In the genomic region with DNA sequence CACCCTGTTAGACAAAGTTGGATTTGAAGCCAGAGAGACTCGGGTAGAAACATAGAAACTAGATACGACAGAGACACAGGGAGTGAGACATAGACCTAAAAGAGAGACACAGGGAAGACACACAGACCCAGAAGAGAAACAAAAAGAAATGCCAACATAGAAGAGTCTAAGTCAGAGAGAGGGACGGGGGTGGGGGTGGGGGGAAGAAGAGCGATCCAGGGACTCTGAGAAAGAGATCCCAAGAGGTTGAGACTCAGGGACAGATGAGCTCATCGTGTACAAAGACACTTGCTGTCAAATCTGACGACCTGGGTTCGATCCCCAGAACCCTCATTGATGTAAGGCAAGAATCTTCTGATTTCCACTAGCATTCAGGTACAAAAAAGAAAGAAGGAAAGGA, we compare ENCODE assay signal across 8 mouse cellular contexts. TPM values are rescaled to one million over a fixed set of nuclear protein-coding genes. Genes with fewer than 3 reads are reported as not detected.
DNase-seq lines count a peak whose midpoint lies in the region; ATAC-seq and TF ChIP-seq lines count a peak whose summit lies in the region.

No protein-coding gene starts in this region.

- H3K9me3 ChIP-seq in embryonic facial prominence, embryonic 11.5 days (replicated peaks; ENCODE audit: control insufficient read depth, low read length) = no peaks in the 10 kb centered on the region
- H3K9me3 ChIP-seq in hindbrain, embryonic 14.5 days (ENCODE audit: control insufficient read depth, low read length) = no peaks in the 10 kb centered on the region
- no peaks in the 10 kb centered on the region for H3K9me3 ChIP-seq in midbrain, embryonic 13.5 days

- H3K27me3 ChIP-seq in embryonic facial prominence, embryonic 11.5 days (ENCODE audit: control insufficient read depth, insufficient read depth, low read length) = peaks cover 40% of the 10 kb centered on the region
- H3K27me3 ChIP-seq in hindbrain, embryonic 14.5 days (ENCODE audit: control insufficient read depth, insufficient read depth, low read length) = peaks cover 53% of the 10 kb centered on the region
- H3K27me3 ChIP-seq in midbrain, embryonic 13.5 days = peaks cover 47% of the 10 kb centered on the region

- DNase-seq in layer of hippocampus, adult 2 months (ENCODE audit: low spot score in 2 of 2) = no peak
- DNase-seq in layer of hippocampus, postnatal 36 days = no peak
- no peak for DNase-seq in embryonic facial prominence, embryonic 11.5 days (ENCODE audit: low spot score)
- DNase-seq in hindbrain, embryonic 14.5 days (ENCODE audit: low spot score) = no peak
- no peak for DNase-seq in frontal cortex, postnatal 36 days (ENCODE audit: low spot score in 2 of 2)
- no peak for DNase-seq in left cerebral cortex, postnatal 10 days (ENCODE audit: extremely low spot score in 1 of 2, low spot score in 2 of 2)

- 14% methylated on average over 7 of the region's 7 CpGs for WGBS in embryonic facial prominence, embryonic 11.5 days
- WGBS in hindbrain, embryonic 14.5 days = 17% methylated on average over 7 of the region's 7 CpGs
- WGBS in midbrain, embryonic 13.5 days = 22% methylated on average over 7 of the region's 7 CpGs

- no peak for TF ChIP-seq CTCF in layer of hippocampus, adult 2 months (conservative IDR thresholded peaks at IDR 0.05)

- intact Hi-C loops in left cerebral cortex, postnatal 10 days (cut with DNase I) = no loop called here

- H3K27ac ChIP-seq in layer of hippocampus, adult 2 months = no peak overlapping the region
- H3K27ac ChIP-seq in embryonic facial prominence, embryonic 11.5 days (replicated peaks; ENCODE audit: low read depth, low read length) = no peak overlapping the region
- H3K27ac ChIP-seq in hindbrain, embryonic 14.5 days = no peak overlapping the region
- H3K27ac ChIP-seq in midbrain, embryonic 13.5 days = no peak overlapping the region

- H3K4me3 ChIP-seq in layer of hippocampus, adult 2 months = peak overlapping the region; percentile 46
- peak overlapping the region; percentile 21 for H3K4me3 ChIP-seq in embryonic facial prominence, embryonic 11.5 days (ENCODE audit: low read depth, low read length)
- peak overlapping the region; percentile 22; the same call in 1 of the 2 replicates for H3K4me3 ChIP-seq in hindbrain, embryonic 14.5 days (replicated peaks; ENCODE audit: low read length)
- peak overlapping the region; percentile 32; the same call in 1 of the 2 replicates for H3K4me3 ChIP-seq in midbrain, embryonic 13.5 days (replicated peaks)

- no peaks in the 10 kb centered on the region for H3K36me3 ChIP-seq in embryonic facial prominence, embryonic 11.5 days (replicated peaks; ENCODE audit: control insufficient read depth, insufficient read depth, low read depth, low read length)
- no peaks in the 10 kb centered on the region for H3K36me3 ChIP-seq in hindbrain, embryonic 14.5 days (replicated peaks; ENCODE audit: control insufficient read depth, insufficient read depth)
- no peaks in the 10 kb centered on the region for H3K36me3 ChIP-seq in midbrain, embryonic 13.5 days

- H3K4me1 ChIP-seq in embryonic facial prominence, embryonic 11.5 days (ENCODE audit: control insufficient read depth, insufficient read depth, low read length) = peaks cover 9% of the 10 kb centered on the region; the same call in 1 of the 2 replicates
- peaks cover 12% of the 10 kb centered on the region; the same call in 1 of the 2 replicates for H3K4me1 ChIP-seq in hindbrain, embryonic 14.5 days (replicated peaks; ENCODE audit: control insufficient read depth, insufficient read depth, low read length)
- H3K4me1 ChIP-seq in midbrain, embryonic 13.5 days (replicated peaks) = peaks cover 25% of the 10 kb centered on the region

- peak overlapping the region; percentile 55; the same call in 1 of the 2 replicates for H3K4me2 ChIP-seq in embryonic facial prominence, embryonic 11.5 days (ENCODE audit: low read depth, low read length)
- no peak overlapping the region; the same call in 1 of the 2 replicates for H3K4me2 ChIP-seq in hindbrain, embryonic 14.5 days (replicated peaks)
- peak overlapping the region; percentile 52; the same call in 1 of the 2 replicates for H3K4me2 ChIP-seq in midbrain, embryonic 13.5 days (replicated peaks)

- no peak overlapping the region for H3K9ac ChIP-seq in embryonic facial prominence, embryonic 11.5 days (replicated peaks; ENCODE audit: low read length)
- H3K9ac ChIP-seq in hindbrain, embryonic 14.5 days = no peak overlapping the region
- H3K9ac ChIP-seq in midbrain, embryonic 13.5 days (replicated peaks) = no peak overlapping the region

- no peak for ATAC-seq in embryonic facial prominence, embryonic 11.5 days (replicated peaks; ENCODE audit: insufficient number of reproducible peaks, low FRiP score, low TSS enrichment, low read depth)
- no peak for ATAC-seq in hindbrain, embryonic 14.5 days (ENCODE audit: low FRiP score)
- ATAC-seq in midbrain, embryonic 13.5 days = no peak
- ATAC-seq in inflammation-experienced regulatory T-cells, adult 6 months = no peak

RNA-seq across cellular contexts. Expression of a gene that starts 1.1 kb away (rescaled TPM):
- total RNA-seq in layer of hippocampus, adult 2 months (2021) = under 1 TPM in 1 of 2 experiments, not detected in 1; 0.22 TPM
- total RNA-seq in layer of hippocampus, postnatal 36 days (2021) = under 1 TPM in 1 of 2 experiments, not detected in 1; 0.30 TPM
- 0.10 and 0.13 TPM in 2 replicates for polyA plus RNA-seq in embryonic facial prominence, embryonic 11.5 days (2014; fragmentation: Nextera tagmentation; extraction: Ambion mirVana)
- not detected in 2 replicates for polyA plus RNA-seq in hindbrain, embryonic 14.5 days (2014; fragmentation: Nextera tagmentation; extraction: Ambion mirVana)
- polyA plus RNA-seq in midbrain, embryonic 13.5 days (2015; fragmentation: Nextera tagmentation; extraction: Ambion mirVana) = not detected in 2 replicates
- 1 to 10 TPM in 1 of 3 experiments, under 1 TPM in 2; 0.22 to 1.2 (median 0.31) TPM for polyA plus RNA-seq in inflammation-experienced regulatory T-cells, adult 6 months (2017; shearing (Covaris generic))
- under 1 TPM; 0.41 to 0.54 TPM for total RNA-seq in left cerebral cortex, postnatal 10 days (2021)

RNA-seq across cellular contexts. Expression of a gene that starts 24.3 kb away (rescaled TPM):
- 1 to 10 TPM; 5.2 to 6.7 TPM for total RNA-seq in layer of hippocampus, adult 2 months (2021)
- 1 to 10 TPM; 4.7 to 5.7 TPM for total RNA-seq in layer of hippocampus, postnatal 36 days (2021)
- polyA plus RNA-seq in embryonic facial prominence, embryonic 11.5 days (2014; fragmentation: Nextera tagmentation; extraction: Ambion mirVana) = 0.91 and 1.4 TPM in 2 replicates
- 10.3 and 11.4 TPM in 2 replicates for polyA plus RNA-seq in hindbrain, embryonic 14.5 days (2014; fragmentation: Nextera tagmentation; extraction: Ambion mirVana)
- 6.4 and 6.6 TPM in 2 replicates for polyA plus RNA-seq in midbrain, embryonic 13.5 days (2015; fragmentation: Nextera tagmentation; extraction: Ambion mirVana)
- under 1 TPM in 2 of 3 experiments, not detected in 1; 0.13 to 0.20 TPM for polyA plus RNA-seq in inflammation-experienced regulatory T-cells, adult 6 months (2017; shearing (Covaris generic))
- 1 to 10 TPM; 7.7 to 8.3 TPM for total RNA-seq in left cerebral cortex, postnatal 10 days (2021)

RNA-seq across cellular contexts. Expression of a gene that starts 24.4 kb away (rescaled TPM):
- total RNA-seq in layer of hippocampus, adult 2 months (2021) = 10 to 100 TPM; 10.1 to 11.0 TPM
- 10 to 100 TPM in 1 of 2 experiments, 1 to 10 TPM in 1; 10.0 to 12.0 TPM for total RNA-seq in layer of hippocampus, postnatal 36 days (2021)
- 24.4 and 27.2 TPM in 2 replicates for polyA plus RNA-seq in embryonic facial prominence, embryonic 11.5 days (2014; fragmentation: Nextera tagmentation; extraction: Ambion mirVana)
- 25.8 and 26.4 TPM in 2 replicates for polyA plus RNA-seq in hindbrain, embryonic 14.5 days (2014; fragmentation: Nextera tagmentation; extraction: Ambion mirVana)
- 13.8 and 14.7 TPM in 2 replicates for polyA plus RNA-seq in midbrain, embryonic 13.5 days (2015; fragmentation: Nextera tagmentation; extraction: Ambion mirVana)
- polyA plus RNA-seq in inflammation-experienced regulatory T-cells, adult 6 months (2017; shearing (Covaris generic)) = 10 to 100 TPM; 13.1 to 17.7 (median 17.6) TPM
- 10 to 100 TPM; 11.9 to 13.0 TPM for total RNA-seq in left cerebral cortex, postnatal 10 days (2021)

RNA-seq across cellular contexts. Expression of a gene that starts 24.6 kb away (rescaled TPM):
- under 1 TPM; 0.51 to 0.56 TPM for total RNA-seq in layer of hippocampus, adult 2 months (2021)
- total RNA-seq in layer of hippocampus, postnatal 36 days (2021) = under 1 TPM; 0.40 to 0.68 TPM
- 2.0 and 2.1 TPM in 2 replicates for polyA plus RNA-seq in embryonic facial prominence, embryonic 11.5 days (2014; fragmentation: Nextera tagmentation; extraction: Ambion mirVana)
- 0.27 and 0.29 TPM in 2 replicates for polyA plus RNA-seq in hindbrain, embryonic 14.5 days (2014; fragmentation: Nextera tagmentation; extraction: Ambion mirVana)
- not detected in 2 replicates for polyA plus RNA-seq in midbrain, embryonic 13.5 days (2015; fragmentation: Nextera tagmentation; extraction: Ambion mirVana)
- not detected for polyA plus RNA-seq in inflammation-experienced regulatory T-cells, adult 6 months (2017; shearing (Covaris generic))
- total RNA-seq in left cerebral cortex, postnatal 10 days (2021) = under 1 TPM; 0.47 to 0.57 TPM
